Mouse (Mus musculus) hindlimb bud, embryonic 11.5 days (tissue): ENCODE results near the gene Frmd4a.

Source experiments
- DNase-seq: peaks from one replicate; pipeline ENCODE4 v3.0.0-alpha.2; 2012; ENCODE audit warnings: low read depth, low spot score; ENCODE audit errors: extremely low spot score

Gene Frmd4a

DNA sequence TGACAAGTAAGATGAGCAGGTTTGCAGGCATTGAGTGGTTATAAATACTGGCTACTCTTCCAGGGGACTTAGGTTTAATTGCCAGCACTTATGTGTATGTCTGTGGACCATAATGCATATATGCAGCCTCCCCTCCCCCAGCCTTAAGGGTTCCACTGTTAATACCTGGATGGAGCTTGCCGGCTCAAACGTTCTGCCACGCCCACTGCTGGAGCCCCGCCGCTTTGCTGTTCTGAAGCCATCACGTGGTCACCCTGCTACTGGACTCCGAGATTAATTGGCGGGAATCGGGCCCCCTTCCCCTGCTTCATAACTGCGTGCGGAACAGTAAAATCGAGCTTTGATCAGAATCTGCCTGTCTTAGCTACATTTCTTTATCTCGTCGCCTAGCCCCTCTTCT, 495.1 kb downstream of the Frmd4a start:
- no peak for DNase-seq

DNA sequence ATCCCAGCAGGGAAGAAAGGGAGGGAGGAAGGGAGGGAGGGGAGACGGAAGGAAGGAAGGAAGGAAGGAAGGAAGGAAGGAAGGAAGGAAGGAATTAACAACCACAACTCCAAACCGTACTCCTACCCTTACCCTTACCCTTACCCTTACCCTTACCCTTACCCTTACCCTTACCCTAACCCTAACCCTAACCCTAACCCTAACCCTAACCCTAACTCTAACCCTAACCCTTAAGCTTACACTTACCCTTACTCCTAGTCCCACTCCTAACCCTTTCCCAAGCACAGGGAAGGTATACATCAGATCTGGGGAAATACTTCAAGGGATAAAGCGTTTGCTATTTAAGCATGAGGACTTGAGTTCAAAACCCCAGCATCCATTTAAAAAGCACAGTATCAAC, 498.4 kb downstream of the Frmd4a start:
- DNase-seq: no peak

- no peak for DNase-seq
Observed at GRCm38 (mm10) chr2:4516819-4517552, 499.5 kb downstream of the Frmd4a start.

GRCm38 (mm10) chr2:4517553-4518125, 500.1 kb downstream of the Frmd4a start:
- DNase-seq: no peak

GRCm38 (mm10) chr2:4518549-4518948, 501.0 kb downstream of the Frmd4a start:
- no peak for DNase-seq

- DNase-seq: no peak
Observed at GRCm38 (mm10) chr2:4522769-4523487, 505.4 kb downstream of the Frmd4a start.

- no peak for DNase-seq
Observed at GRCm38 (mm10) chr2:4527094-4527493, 509.6 kb downstream of the Frmd4a start.

GRCm38 (mm10) chr2:4529254-4529729, 511.8 kb downstream of the Frmd4a start:
- no peak for DNase-seq

DNA sequence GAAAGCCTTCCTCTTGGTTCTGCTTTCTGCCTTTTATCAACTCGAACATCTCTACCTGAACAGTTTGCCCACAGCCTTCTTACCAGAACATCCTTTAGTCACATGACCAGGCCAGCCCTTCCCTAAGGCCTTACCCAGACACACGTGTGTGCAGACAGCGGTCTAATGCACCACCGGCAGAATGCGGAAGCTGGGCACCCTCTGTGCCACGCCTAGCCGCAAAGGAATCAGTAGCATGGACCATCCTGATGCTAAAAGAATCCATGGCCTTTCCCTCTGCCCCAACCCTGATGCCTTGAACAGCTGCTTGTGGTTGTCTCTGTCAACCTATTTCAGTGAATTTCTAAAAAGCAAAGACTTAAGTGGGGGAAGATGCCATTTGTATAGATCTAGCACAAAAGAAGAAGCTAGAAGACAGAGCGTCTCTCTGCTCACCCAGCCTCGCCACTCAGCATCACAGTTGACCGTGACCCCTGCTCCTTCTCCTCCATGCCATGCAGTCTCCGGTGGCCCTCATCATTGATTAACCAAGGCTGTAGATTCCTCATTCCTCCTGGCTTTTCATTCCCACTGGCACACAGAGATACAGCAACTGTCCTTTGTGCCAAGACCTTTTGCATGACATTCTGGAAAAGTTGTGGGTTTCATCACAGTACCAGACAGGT, 514.1 kb downstream of the Frmd4a start:
- DNase-seq: no peak

DNA sequence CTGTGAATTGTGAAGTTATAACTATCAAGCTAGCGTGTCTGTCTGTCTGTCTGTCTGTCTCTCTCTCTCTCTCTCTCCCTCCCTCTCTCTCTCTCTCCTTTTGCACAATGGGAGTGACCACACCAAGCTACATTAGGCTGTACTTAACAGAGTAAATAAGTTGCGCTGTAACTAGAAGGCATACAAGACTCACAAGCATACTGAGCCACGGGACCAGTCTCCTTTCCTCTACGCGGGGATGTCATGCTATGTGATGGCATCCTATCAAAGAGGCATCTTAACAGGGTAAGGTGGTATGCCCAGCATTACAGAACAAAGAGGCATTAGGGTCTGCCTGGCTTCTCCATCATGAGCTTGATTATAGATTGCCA, 514.7 kb downstream of the Frmd4a start:
- DNase-seq: no peak

DNA sequence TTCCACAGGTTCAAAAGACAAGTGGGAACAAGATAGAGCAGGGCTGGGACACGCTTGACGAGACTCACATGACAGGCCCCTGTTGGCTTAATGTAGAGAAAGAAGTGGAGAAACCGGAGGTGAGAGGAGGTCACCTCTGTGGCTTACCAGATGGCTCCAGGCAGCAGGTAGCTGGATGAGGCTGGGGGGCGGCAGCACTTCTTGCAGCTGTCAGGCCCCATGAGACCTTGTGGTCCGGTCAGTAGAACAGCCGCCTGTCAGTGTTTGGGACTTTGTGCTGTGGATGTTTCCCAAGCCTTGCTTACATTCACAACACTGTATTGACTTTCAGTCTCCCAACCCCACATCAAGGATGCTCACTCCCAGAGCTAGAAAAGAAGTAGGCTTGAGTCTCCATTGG, 515.4 kb downstream of the Frmd4a start:
- no peak for DNase-seq

GRCm38 (mm10) chr2:4535187-4535864, 517.8 kb downstream of the Frmd4a start:
- no peak for DNase-seq

- no peak for DNase-seq
Observed at GRCm38 (mm10) chr2:4541330-4541729, 523.8 kb downstream of the Frmd4a start.

GRCm38 (mm10) chr2:4541844-4542628, 524.5 kb downstream of the Frmd4a start:
- no peak for DNase-seq

DNA sequence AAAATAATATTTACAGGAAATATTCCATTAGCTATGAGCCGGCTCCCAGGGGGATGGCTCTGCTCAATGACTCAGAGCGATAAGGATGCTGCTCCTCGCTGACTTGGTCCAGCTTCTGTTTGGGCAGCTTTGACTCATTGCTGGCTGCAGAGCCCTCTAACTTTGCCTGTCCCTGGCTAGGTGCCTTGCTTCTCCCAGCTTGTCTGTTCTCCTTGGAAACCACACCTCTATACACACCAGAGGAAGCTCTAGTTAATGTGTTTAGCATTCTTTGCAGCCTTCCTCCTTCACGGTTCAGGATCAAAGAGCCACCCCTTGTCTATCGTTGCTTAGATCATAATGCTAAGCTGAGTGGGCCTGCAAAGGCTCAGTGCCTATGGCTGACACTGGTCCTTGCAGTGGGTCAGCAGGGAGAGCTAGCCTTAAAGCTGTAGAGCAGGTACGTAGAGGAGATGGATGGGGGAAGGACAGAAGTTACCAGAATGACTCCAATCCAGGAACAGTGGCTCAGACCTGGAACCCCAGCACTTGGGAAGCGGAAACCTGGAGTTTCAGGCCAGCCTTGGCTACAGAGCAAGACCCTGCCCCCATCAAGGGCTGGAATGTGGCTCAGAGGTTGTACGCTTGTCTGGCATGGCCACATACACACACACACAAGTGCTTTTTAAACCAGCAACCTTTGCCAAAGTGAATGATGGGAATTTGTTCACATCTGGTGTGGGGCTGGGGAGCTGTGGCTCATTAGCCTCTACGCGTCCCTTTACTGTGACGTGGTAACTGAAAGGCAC, 525.3 kb downstream of the Frmd4a start:
- no peak for DNase-seq

DNA sequence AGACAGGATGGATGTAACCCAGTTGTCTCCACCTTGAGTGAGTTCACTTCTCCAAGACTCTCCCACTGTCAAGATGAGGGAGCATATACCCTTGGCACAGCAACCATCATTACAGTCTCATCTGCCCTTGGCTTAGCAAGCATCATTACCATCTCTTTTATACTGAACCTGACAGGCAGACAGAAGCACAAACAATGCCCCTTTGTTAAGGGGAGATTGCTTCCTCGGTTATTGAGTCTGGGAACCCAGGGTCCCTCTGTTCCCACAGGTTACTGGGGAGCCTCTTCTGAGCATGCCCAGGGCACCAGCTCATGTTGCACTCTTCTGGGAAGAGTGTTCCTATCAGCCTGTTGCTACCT, 525.9 kb downstream of the Frmd4a start:
- DNase-seq: no peak

- no peak for DNase-seq
Observed at GRCm38 (mm10) chr2:4544360-4544759, 526.8 kb downstream of the Frmd4a start.

- DNase-seq: no peak
Observed at GRCm38 (mm10) chr2:4545261-4545660, 527.7 kb downstream of the Frmd4a start.

- DNase-seq: no peak
Observed at GRCm38 (mm10) chr2:4547003-4547662, 529.6 kb downstream of the Frmd4a start.
